Comparison of ENCODE assay signal across 20 mouse cellular contexts in genomic region chr7:25623857-25624370, GRCm38 (mm10). TPM values are rescaled to one million over a fixed set of nuclear protein-coding genes. Genes with fewer than 3 reads are reported as not detected.
DNase-seq lines count a peak whose midpoint lies in the region; ATAC-seq lines count a peak whose summit lies in the region.
"Had no signal": no experiment of that assay in that cellular context is flagged by ENCODE, and none has a peak within 500 bp of the region (broad histone marks: within the 10 kb centered on the region; RNA-seq: fewer than 3 reads in every experiment).

No protein-coding gene starts in this region.

- peak overlapping the region; percentile 61; the same call in 1 of the 2 replicates for H3K27ac ChIP-seq in heart, embryonic 13.5 days (replicated peaks)
- H3K27ac ChIP-seq: embryonic facial prominence, embryonic 12.5 days; forebrain, embryonic 15.5 days; hindbrain, embryonic 15.5 days had no signal

- DNase-seq in cerebellum, adult 9-10 months = peak; percentile 54
- no peak for DNase-seq in cerebellum, postnatal 4 days (ENCODE audit: low spot score in 2 of 2)
- DNase-seq in heart, postnatal 4 days = no peak
- peak; percentile 65 for DNase-seq in cerebellum, adult 9-11 months
- DNase-seq in cerebellum, postnatal 14 days = peak; percentile 72 to 74
- DNase-seq: adrenal gland, postnatal 10 days; gastrocnemius, postnatal 36 days; kidney, adult 8-10 months had no signal

- H3K27me3 ChIP-seq in heart, embryonic 13.5 days (replicated peaks) = 0 out of 2 replicates have a peak, but pooled peaks cover 7% of the 10 kb centered on the region

- no peak overlapping the region for H3K4me3 ChIP-seq in heart, embryonic 13.5 days
- H3K4me3 ChIP-seq: embryonic facial prominence, embryonic 12.5 days; forebrain, embryonic 15.5 days; hindbrain, embryonic 15.5 days had no signal

- no peak for ATAC-seq in heart, embryonic 13.5 days (ENCODE audit: extremely low read depth, insufficient number of reproducible peaks, low FRiP score, low TSS enrichment)
- no peak for ATAC-seq in activated CD4-positive, CD25-positive, alpha-beta regulatory T cell, adult 4 months
- ATAC-seq: forebrain, embryonic 15.5 days; intestine, postnatal 0 days had no signal

- H3K4me1 ChIP-seq in heart, embryonic 13.5 days = peaks cover 60% of the 10 kb centered on the region

- peaks cover 50% of the 10 kb centered on the region for H3K36me3 ChIP-seq in heart, embryonic 13.5 days
- H3K36me3 ChIP-seq: hindbrain, embryonic 15.5 days had no signal

- no peaks in the 10 kb centered on the region for H3K9me3 ChIP-seq in heart, embryonic 13.5 days
- H3K9me3 ChIP-seq: embryonic facial prominence, embryonic 12.5 days; forebrain, embryonic 15.5 days; hindbrain, embryonic 15.5 days had no signal

- no peak overlapping the region for H3K4me2 ChIP-seq in heart, embryonic 13.5 days
- H3K4me2 ChIP-seq: embryonic facial prominence, embryonic 12.5 days; forebrain, embryonic 15.5 days; heart, embryonic 11.5 days; hindbrain, embryonic 15.5 days had no signal

- whole genome bisulfite sequencing in heart, embryonic 13.5 days = 76% methylated on average over 11 of the region's 11 CpGs

- no peak overlapping the region for H3K9ac ChIP-seq in heart, embryonic 13.5 days
- H3K9ac ChIP-seq: embryonic facial prominence, embryonic 12.5 days; forebrain, embryonic 15.5 days; hindbrain, embryonic 15.5 days had no signal

RNA-seq across cellular contexts. Expression of gene B3gnt8, which starts 2.5 kb away (rescaled TPM):
- 5.7 and 5.8 TPM in 2 replicates for polyA plus RNA-seq in heart, embryonic 13.5 days (2015; fragmentation: Nextera tagmentation; extraction: Ambion mirVana)
- 1 to 10 TPM; 2.2 to 3.0 TPM for total RNA-seq in heart, postnatal 4 days (2021)
- polyA plus RNA-seq in activated CD4-positive, CD25-positive, alpha-beta regulatory T cell, adult 4 months (2017; shearing (Covaris generic)) = under 1 TPM; 0.21 to 0.79 TPM

RNA-seq across cellular contexts. Expression of gene Dmac2, which starts 4.7 kb away (rescaled TPM):
- polyA plus RNA-seq in heart, embryonic 13.5 days (2015; fragmentation: Nextera tagmentation; extraction: Ambion mirVana) = 49.5 and 57.7 TPM in 2 replicates
- 10 to 100 TPM; 46.1 to 49.5 TPM for total RNA-seq in heart, postnatal 4 days (2021)
- 10 to 100 TPM; 36.4 to 42.7 TPM for polyA plus RNA-seq in activated CD4-positive, CD25-positive, alpha-beta regulatory T cell, adult 4 months (2017; shearing (Covaris generic))

RNA-seq across cellular contexts. Expression of gene Erich4, which starts 8.2 kb away (rescaled TPM):
- polyA plus RNA-seq in heart, embryonic 13.5 days (2015; fragmentation: Nextera tagmentation; extraction: Ambion mirVana) = not detected in 2 replicates
- total RNA-seq in heart, postnatal 4 days (2021) = not detected
- not detected for polyA plus RNA-seq in activated CD4-positive, CD25-positive, alpha-beta regulatory T cell, adult 4 months (2017; shearing (Covaris generic))
- total RNA-seq: adrenal gland, postnatal 10 days; ES-E14; gastrocnemius, adult 8-10 months; gastrocnemius, postnatal 36 days had no signal
- polyA plus RNA-seq: cortical plate, adult 2 months; embryonic facial prominence, embryonic 12.5 days; forebrain, embryonic 11.5 days; forebrain, embryonic 15.5 days; heart, embryonic 11.5 days; hindbrain, embryonic 11.5 days; hindbrain, embryonic 15.5 days had no signal

RNA-seq across cellular contexts. Expression of gene Bckdha, which starts 34.9 kb away (rescaled TPM):
- 56.3 and 56.9 TPM in 2 replicates for polyA plus RNA-seq in heart, embryonic 13.5 days (2015; fragmentation: Nextera tagmentation; extraction: Ambion mirVana)
- total RNA-seq in heart, postnatal 4 days (2021) = 10 to 100 TPM; 46.7 to 59.4 TPM
- polyA plus RNA-seq in activated CD4-positive, CD25-positive, alpha-beta regulatory T cell, adult 4 months (2017; shearing (Covaris generic)) = 10 to 100 TPM; 15.3 to 15.8 TPM

RNA-seq across cellular contexts. Expression of gene Exosc5, which starts 35.0 kb away (rescaled TPM):
- polyA plus RNA-seq in heart, embryonic 13.5 days (2015; fragmentation: Nextera tagmentation; extraction: Ambion mirVana) = 40.4 and 42.1 TPM in 2 replicates
- 10 to 100 TPM; 18.8 to 19.6 TPM for total RNA-seq in heart, postnatal 4 days (2021)
- polyA plus RNA-seq in activated CD4-positive, CD25-positive, alpha-beta regulatory T cell, adult 4 months (2017; shearing (Covaris generic)) = 100 to 1,000 TPM in 1 of 2 experiments, 10 to 100 TPM in 1; 94.5 to 110 TPM

Comparison
In these comparisons a context has a peak if more than half of its experiments do, and no peak if none do; other contexts are left out.
1. DNase-seq: peak in cerebellum, adult 9-10 months (single experiment), cerebellum, adult 9-11 months (single experiment) and cerebellum, postnatal 14 days (2 of 2); none in cerebellum, postnatal 4 days (0 of 2) and heart, postnatal 4 days (single experiment).